Mouse (Mus musculus): Measurements from ENCODE around the gene Rrp15.
A peak's percentile ranks its signal among the peaks of the same experiment; 100 is the strongest.
"Not testable (repeated sequence)": the region's sequence is repeated elsewhere in the genome, so short reads cannot be mapped to it uniquely, and the experiment has no call there.

Rrp15 gene

GRCm38 (mm10) chr1:186748724-186749653 lies at the start of gene Rrp15:
TSS of gene Rrp15 (minus strand) at chr1:186749358.
- peak; percentile 83 for DNase-seq

- DNase-seq, result no peak
Observed at GRCm38 (mm10) chr1:186797991-186798390, 48.8 kb upstream of the Rrp15 start.

- no peak for DNase-seq
Observed at GRCm38 (mm10) chr1:186785359-186785758, 36.2 kb upstream of the Rrp15 start.

- no peak for DNase-seq
Observed at GRCm38 (mm10) chr1:186780826-186781225, 31.7 kb upstream of the Rrp15 start.

- DNase-seq, result no peak
Observed at GRCm38 (mm10) chr1:186773124-186773523, 24.0 kb upstream of the Rrp15 start.

GRCm38 (mm10) chr1:186772547-186773077 lies 23.5 kb upstream of the Rrp15 start:
- no peak for DNase-seq

GRCm38 (mm10) chr1:186772005-186772404 lies 22.8 kb upstream of the Rrp15 start:
- no peak for DNase-seq

- DNase-seq, result no peak
Observed at GRCm38 (mm10) chr1:186770659-186771058, 21.5 kb upstream of the Rrp15 start.

GRCm38 (mm10) chr1:186768392-186768791 lies 19.2 kb upstream of the Rrp15 start:
- DNase-seq, result no peak

- not testable (repeated sequence) for DNase-seq
Observed at GRCm38 (mm10) chr1:186763451-186763850, 14.3 kb upstream of the Rrp15 start.

- peak; percentile 19 for DNase-seq
Observed at GRCm38 (mm10) chr1:186749675-186750283, 621 bp upstream of the Rrp15 start.

- no peak for DNase-seq
Observed at GRCm38 (mm10) chr1:186739828-186740227, 9.3 kb downstream of the Rrp15 start.

GRCm38 (mm10) chr1:186735537-186735936 lies 13.6 kb downstream of the Rrp15 start:
- no peak for DNase-seq

GRCm38 (mm10) chr1:186733052-186733451 lies 16.1 kb downstream of the Rrp15 start:
- no peak for DNase-seq

GRCm38 (mm10) chr1:186728778-186729177 lies 20.4 kb downstream of the Rrp15 start:
- no peak for DNase-seq

- no peak for DNase-seq
Observed at GRCm38 (mm10) chr1:186726117-186726516, 23.0 kb downstream of the Rrp15 start.

GRCm38 (mm10) chr1:186722299-186722698 lies 26.9 kb downstream of the Rrp15 start:
- DNase-seq, result no peak

- DNase-seq, result peak; percentile 81
Observed at GRCm38 (mm10) chr1:186721846-186722245, 27.3 kb downstream of the Rrp15 start.

GRCm38 (mm10) chr1:186721166-186721565 lies 28.0 kb downstream of the Rrp15 start:
- DNase-seq, result no peak

GRCm38 (mm10) chr1:186719708-186720107 lies 29.4 kb downstream of the Rrp15 start:
- DNase-seq, result no peak

- no peak for DNase-seq
Observed at GRCm38 (mm10) chr1:186718881-186719280, 30.3 kb downstream of the Rrp15 start.

- DNase-seq, result no peak
Observed at GRCm38 (mm10) chr1:186714980-186715896, 33.9 kb downstream of the Rrp15 start.

- DNase-seq, result no peak
Observed at GRCm38 (mm10) chr1:186714215-186714614, 34.9 kb downstream of the Rrp15 start.
